Mouse (Mus musculus) inflammation-experienced regulatory T-cells, adult 16 weeks (primary cell): ENCODE results near the gene Olfr1022. TPM values are rescaled to one million over a fixed set of nuclear protein-coding genes. Genes with fewer than 3 reads are reported as not detected.

Experiments
- polyA plus RNA-seq: library from polyadenylated mRNA; unstranded; fragments of 100-300 nt; shearing (Covaris generic); gene quantifications from one replicate; pipeline ENCODE4 v1.2.1, GENCODE M21; 2017

The Olfr1022 gene
- not detected for polyA plus RNA-seq

GRCm38 (mm10) chr2:85868294-85868693 lies at the start of gene Olfr1022:
TSS of gene Olfr1022 (plus strand) at chr2:85868594.

GRCm38 (mm10) chr2:85845383-85845782 lies 23.0 kb upstream of the Olfr1022 start, which contains the start of gene Olfr1019:
TSS of gene Olfr1019 (minus strand) at chr2:85845483.

GRCm38 (mm10) chr2:85846730-85847129 lies 21.7 kb upstream of the Olfr1022 start, which contains the start of gene Olfr1020:
TSS of gene Olfr1020 (plus strand) at chr2:85847030.

GRCm38 (mm10) chr2:85885340-85885739 lies 16.9 kb downstream of the Olfr1022 start, which contains the start of gene Olfr1023:
TSS of gene Olfr1023 (plus strand) at chr2:85885640.

GRCm38 (mm10) chr2:85904952-85905351 lies 36.6 kb downstream of the Olfr1022 start, which contains the start of gene Olfr1024:
TSS of gene Olfr1024 (minus strand) at chr2:85905052.

GRCm38 (mm10) chr2:85914893-85915292 lies 46.5 kb downstream of the Olfr1022 start, which contains the start of gene Olfr1025-ps1:
TSS of gene Olfr1025-ps1 (plus strand) at chr2:85915193.

Other genes starting within 250 kb of the Olfr1022 start
- gene Olfr1002, start 217.9 kb upstream of the Olfr1022 start, polyA plus RNA-seq: not detected
- not detected for gene Olfr154, start 204.1 kb upstream of the Olfr1022 start, polyA plus RNA-seq
- gene Olfr1006, start 189.8 kb upstream of the Olfr1022 start, polyA plus RNA-seq: not detected
- not detected for gene Olfr1008, start 179.2 kb upstream of the Olfr1022 start, polyA plus RNA-seq
- not detected for gene Olfr1009, start 153.2 kb upstream of the Olfr1022 start, polyA plus RNA-seq
- not detected for gene Olfr1012, start 105.8 kb upstream of the Olfr1022 start, polyA plus RNA-seq
- not detected for gene Olfr1013, start 101.5 kb upstream of the Olfr1022 start, polyA plus RNA-seq
- not detected for gene Olfr1014, start 95.9 kb upstream of the Olfr1022 start, polyA plus RNA-seq
- not detected for gene Olfr1015, start 86.6 kb upstream of the Olfr1022 start, polyA plus RNA-seq
- gene Olfr1016, start 66.0 kb upstream of the Olfr1022 start, polyA plus RNA-seq: not detected
- gene Olfr1018, start 50.1 kb upstream of the Olfr1022 start, polyA plus RNA-seq: not detected
- not detected for gene Olfr1019, start 23.1 kb upstream of the Olfr1022 start, polyA plus RNA-seq
- gene Olfr1020, start 21.6 kb upstream of the Olfr1022 start, polyA plus RNA-seq: not detected
- not detected for gene Olfr1023, start 17.0 kb downstream of the Olfr1022 start, polyA plus RNA-seq
- not detected for gene Olfr1024, start 36.5 kb downstream of the Olfr1022 start, polyA plus RNA-seq
- not detected for gene Olfr1025-ps1, start 46.6 kb downstream of the Olfr1022 start, polyA plus RNA-seq
- not detected for gene Olfr1026, start 53.0 kb downstream of the Olfr1022 start, polyA plus RNA-seq
- not detected for gene Olfr1028, start 81.8 kb downstream of the Olfr1022 start, polyA plus RNA-seq
- not detected for gene Olfr1029, start 105.3 kb downstream of the Olfr1022 start, polyA plus RNA-seq
- not detected for gene Olfr1030, start 110.7 kb downstream of the Olfr1022 start, polyA plus RNA-seq
- gene Olfr1031, start 121.7 kb downstream of the Olfr1022 start, polyA plus RNA-seq: not detected
- not detected for gene Olfr1032, start 136.9 kb downstream of the Olfr1022 start, polyA plus RNA-seq
- gene Olfr1033, start 152.0 kb downstream of the Olfr1022 start, polyA plus RNA-seq: not detected
- gene Olfr1034, start 177.3 kb downstream of the Olfr1022 start, polyA plus RNA-seq: not detected
- gene Olfr1036, start 205.4 kb downstream of the Olfr1022 start, polyA plus RNA-seq: not detected
- not detected for gene Olfr1037, start 218.8 kb downstream of the Olfr1022 start, polyA plus RNA-seq